Mouse (Mus musculus): ENCODE data around the gene Ugt1a6b. TPM values are rescaled to one million over a fixed set of nuclear protein-coding genes. Genes with fewer than 3 reads are reported as not detected.
A peak's percentile ranks its signal among the peaks of the same experiment; 100 is the strongest.

Gene Ugt1a6b
- polyA plus RNA-seq, 1 experiment from 2014 or later, result 0.20 TPM

DNA sequence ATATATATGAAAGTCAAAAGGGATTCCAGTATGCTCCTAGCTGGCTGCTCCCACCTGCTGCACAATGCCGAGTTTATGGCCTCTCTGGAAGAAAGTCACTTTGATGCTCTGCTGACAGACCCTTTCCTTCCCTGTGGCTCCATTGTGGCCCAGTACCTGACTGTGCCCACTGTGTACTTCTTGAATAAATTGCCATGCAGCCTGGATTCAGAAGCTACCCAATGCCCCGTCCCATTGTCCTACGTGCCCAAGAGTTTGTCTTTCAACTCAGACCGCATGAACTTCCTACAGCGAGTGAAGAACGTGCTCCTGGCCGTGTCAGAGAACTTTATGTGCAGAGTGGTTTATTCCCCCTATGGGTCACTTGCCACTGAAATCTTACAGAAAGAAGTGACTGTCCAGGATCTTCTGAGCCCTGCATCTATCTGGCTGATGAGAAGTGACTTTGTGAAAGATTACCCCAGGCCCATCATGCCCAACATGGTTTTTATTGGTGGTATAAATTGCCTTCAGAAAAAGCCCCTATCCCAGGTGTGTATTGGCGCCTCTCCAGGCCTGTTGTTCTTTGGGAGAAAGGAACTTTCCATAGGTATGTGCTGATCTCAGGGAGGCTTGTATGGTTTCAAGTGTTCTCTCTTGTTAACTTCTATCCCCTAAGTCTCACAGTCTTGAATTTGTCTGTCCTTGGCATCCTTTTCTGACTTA is 109.4 kb downstream of the Ugt1a6b start:
- H3K27ac ChIP-seq, result no peak overlapping the region
- H3K36me3 ChIP-seq, result no peaks in the 10 kb centered on the region
- no peaks in the 10 kb centered on the region for H3K27me3 ChIP-seq
- no peaks in the 10 kb centered on the region for H3K4me1 ChIP-seq (replicated peaks)
- H3K4me3 ChIP-seq (replicated peaks), result no peak overlapping the region
- no peak for ATAC-seq
- H3K4me2 ChIP-seq (replicated peaks), result no peak overlapping the region
- 62% methylated on average over 8 of the region's 8 CpGs for WGBS
- peaks cover 59% of the 10 kb centered on the region for H3K9me3 ChIP-seq
- H3K9ac ChIP-seq (replicated peaks), result no peak overlapping the region

DNA sequence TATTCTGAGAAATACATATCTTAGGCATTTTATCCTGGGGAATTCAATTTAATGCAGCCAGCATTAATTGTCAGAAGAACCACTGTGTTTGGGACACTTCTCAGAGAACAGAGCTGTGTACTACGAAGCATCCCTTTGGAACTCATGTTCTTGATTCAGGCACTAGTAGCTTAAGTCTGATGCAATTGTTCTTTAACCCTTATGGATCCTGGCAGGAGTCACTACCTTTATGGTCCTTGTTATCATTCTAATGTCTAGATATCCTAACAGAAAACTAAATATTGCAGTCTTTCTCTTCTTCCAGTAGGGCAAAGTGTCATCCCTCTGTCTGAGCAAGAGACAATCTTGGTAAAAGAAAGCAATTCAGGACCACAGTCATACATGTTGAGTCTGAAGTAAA is 110.0 kb downstream of the Ugt1a6b start:
- Histone ChIP-seq H3K4me2 (replicated peaks) (no peak overlapping the region), H3K27me3 (no peaks in the 10 kb centered on the region), H3K27ac (no peak overlapping the region), H3K4me3 (replicated peaks) (no peak overlapping the region), H3K4me1 (replicated peaks) (no peaks in the 10 kb centered on the region), H3K36me3 (no peaks in the 10 kb centered on the region), H3K9ac (replicated peaks) (no peak overlapping the region), H3K9me3 (peaks cover 61% of the 10 kb centered on the region)
- ATAC-seq, result no peak
- 74% methylated on average over 1 of the region's 1 CpGs for WGBS

DNA sequence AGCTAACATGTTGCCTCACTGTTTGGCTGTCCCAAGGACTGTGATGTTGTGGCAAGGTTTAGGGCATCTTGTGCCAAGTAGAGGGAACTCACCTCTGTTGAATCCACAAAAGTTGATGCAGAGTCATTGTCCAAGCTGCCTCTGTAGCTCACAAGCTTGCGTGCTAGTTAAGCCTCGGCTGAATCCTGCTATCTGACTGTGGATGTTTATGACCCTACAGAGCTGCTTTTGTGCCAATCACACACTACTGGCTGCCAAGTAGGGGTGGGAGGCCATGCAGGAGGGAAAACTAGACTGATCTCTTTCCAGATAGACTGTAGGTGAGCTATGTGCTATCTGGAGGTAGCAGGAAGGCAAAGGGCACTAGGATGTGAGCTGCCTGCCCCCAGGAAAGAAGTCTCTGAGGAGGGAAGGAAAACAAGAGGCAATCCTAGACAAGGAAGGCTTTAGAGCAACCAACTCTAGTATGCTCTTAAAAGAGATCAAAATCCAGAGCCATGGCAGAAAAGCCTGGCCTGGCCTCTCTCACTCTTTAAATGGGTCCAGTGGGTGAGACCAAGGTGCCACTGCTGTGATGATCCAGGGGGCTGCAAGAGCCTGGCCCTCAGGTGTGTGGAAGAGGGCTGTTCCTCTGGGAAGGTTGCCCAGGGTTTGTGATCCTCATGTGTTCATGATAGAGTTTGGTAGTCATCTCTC is 110.9 kb downstream of the Ugt1a6b start:
- no peak overlapping the region for H3K9ac ChIP-seq (replicated peaks)
- WGBS, result 84% methylated on average over 2 of the region's 2 CpGs
- no peak overlapping the region for H3K27ac ChIP-seq
- no peak overlapping the region for H3K4me2 ChIP-seq (replicated peaks)
- no peaks in the 10 kb centered on the region for H3K27me3 ChIP-seq
- H3K4me1 ChIP-seq (replicated peaks), result no peaks in the 10 kb centered on the region
- ATAC-seq, result no peak; the same call in 1 of the 2 replicates
- H3K9me3 ChIP-seq, result peaks cover 61% of the 10 kb centered on the region
- no peak overlapping the region for H3K4me3 ChIP-seq (replicated peaks)
- H3K36me3 ChIP-seq, result no peaks in the 10 kb centered on the region

DNA sequence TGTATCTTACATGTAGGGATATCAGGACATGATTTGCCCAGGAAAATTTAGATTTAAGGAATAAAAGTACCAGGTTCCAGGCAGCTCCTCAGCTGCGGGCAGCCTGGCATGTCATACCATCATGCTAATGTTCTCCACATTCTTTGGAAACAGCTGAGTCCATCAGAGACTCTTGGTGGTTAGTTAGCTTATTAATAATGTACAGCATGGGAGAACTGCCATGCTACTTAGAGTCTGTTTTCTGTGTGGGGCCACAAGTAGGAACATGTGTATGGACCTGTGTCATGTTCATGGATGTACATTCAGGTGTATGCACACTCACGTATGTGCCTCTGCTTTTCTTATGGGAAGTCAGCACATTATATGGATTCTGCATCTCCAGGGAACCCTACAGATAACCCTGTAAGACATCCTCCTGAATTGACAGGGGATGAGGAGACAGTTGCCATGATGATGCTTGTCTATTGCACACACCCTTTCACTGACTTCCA is 111.5 kb downstream of the Ugt1a6b start:
- Histone ChIP-seq H3K4me2 (replicated peaks) (no peak overlapping the region), H3K4me3 (replicated peaks) (no peak overlapping the region), H3K27ac (no peak overlapping the region), H3K36me3 (no peaks in the 10 kb centered on the region), H3K9me3 (peaks cover 61% of the 10 kb centered on the region), H3K4me1 (replicated peaks) (no peaks in the 10 kb centered on the region), H3K27me3 (no peaks in the 10 kb centered on the region), H3K9ac (replicated peaks) (no peak overlapping the region)
- 0 out of 2 replicates have a peak, but pooled peaks have one; percentile 10 for ATAC-seq
- WGBS, result 81% methylated on average over 2 of the region's 2 CpGs

DNA sequence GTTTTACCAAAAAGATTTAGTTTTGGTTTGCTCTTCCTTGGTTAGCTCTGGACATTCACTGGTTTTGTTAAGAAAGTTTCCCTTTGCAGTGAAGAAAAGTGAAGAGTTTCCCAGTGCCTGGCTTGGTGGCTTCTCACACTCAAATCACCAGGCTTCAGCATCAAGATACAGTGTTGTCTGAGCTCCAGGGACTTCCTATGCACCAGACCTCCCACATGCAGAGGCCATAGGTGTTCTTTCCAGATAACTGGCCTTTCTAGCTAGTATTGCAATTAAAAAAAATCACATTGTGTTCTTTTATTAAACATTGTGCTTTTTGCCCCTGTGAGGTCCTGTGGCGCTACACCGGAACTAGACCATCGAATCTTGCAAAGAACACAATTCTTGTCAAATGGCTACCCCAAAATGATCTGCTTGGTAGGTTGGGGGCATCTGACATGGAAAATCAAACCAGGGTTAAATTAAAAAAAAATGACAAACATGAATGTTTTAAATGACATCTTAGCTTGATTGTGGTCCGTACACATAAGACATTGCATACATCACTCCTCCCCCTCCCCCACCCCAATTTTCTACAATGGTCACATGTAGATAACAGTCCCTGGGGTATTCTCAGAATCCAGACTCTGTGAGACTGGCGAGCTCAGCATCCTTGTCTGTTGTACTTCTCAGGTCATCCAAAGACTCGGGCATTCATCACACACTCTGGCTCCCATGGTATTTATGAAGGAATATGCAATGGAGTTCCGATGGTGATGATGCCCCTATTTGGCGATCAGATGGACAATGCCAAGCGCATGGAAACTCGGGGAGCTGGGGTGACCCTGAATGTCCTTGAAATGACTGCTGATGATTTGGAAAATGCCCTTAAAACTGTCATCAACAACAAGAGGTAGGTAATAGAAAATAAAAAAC is 112.7 kb downstream of the Ugt1a6b start:
- H3K27me3 ChIP-seq, result no peaks in the 10 kb centered on the region
- H3K9me3 ChIP-seq, result peaks cover 61% of the 10 kb centered on the region
- no peak overlapping the region for H3K4me3 ChIP-seq (replicated peaks)
- no peak overlapping the region for H3K9ac ChIP-seq (replicated peaks)
- no peaks in the 10 kb centered on the region for H3K36me3 ChIP-seq
- H3K4me2 ChIP-seq (replicated peaks), result no peak overlapping the region
- H3K4me1 ChIP-seq (replicated peaks), result no peaks in the 10 kb centered on the region
- ATAC-seq, result no peak
- WGBS, result 69% methylated on average over 10 of the region's 10 CpGs
- no peak overlapping the region for H3K27ac ChIP-seq

DNA sequence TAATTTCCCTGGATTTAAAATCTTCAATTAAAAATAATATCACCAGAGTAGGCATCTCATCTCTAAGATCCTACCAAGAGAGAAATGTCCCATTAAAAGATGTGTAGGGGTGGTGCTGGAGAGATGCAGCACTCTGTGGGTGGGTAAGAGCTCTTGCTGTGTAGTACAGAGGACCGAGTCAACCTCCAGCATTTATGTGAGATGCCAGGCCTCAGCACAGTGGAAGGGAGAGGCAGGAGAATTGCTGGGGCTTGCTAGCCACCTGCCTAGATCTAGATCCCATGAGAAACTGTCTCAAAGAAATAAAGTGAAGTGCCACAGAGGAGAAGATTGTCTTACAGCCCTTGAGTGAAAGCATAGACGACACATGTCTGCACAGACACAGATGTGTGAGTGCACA is 113.5 kb downstream of the Ugt1a6b start:
- Histone ChIP-seq H3K27ac (no peak overlapping the region), H3K4me3 (replicated peaks) (no peak overlapping the region), H3K36me3 (no peaks in the 10 kb centered on the region), H3K9me3 (peaks cover 58% of the 10 kb centered on the region), H3K9ac (replicated peaks) (no peak overlapping the region), H3K27me3 (no peaks in the 10 kb centered on the region), H3K4me2 (replicated peaks) (no peak overlapping the region), H3K4me1 (replicated peaks) (no peaks in the 10 kb centered on the region)
- 59% methylated on average over 2 of the region's 2 CpGs for WGBS
- ATAC-seq, result no peak

DNA sequence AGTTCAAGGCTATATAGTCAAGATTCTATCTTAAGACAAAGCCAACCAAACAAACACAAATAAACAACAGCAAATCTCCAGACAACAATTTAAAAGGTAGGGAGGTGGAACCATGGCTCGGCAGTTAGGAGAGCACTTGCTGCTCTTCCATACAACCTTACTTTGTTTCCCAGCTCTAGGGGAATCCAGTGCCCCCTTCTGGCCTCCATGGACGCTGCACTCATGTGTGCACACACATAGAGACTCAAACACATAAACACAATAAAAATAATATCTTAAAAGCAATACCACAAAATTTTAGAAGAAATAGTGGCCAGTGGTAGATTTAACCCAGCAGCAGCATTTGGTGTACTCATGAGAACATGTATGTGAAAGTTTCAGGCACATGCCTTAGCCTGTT is 114.1 kb downstream of the Ugt1a6b start:
- Histone ChIP-seq H3K4me3 (replicated peaks) (no peak overlapping the region), H3K9ac (replicated peaks) (no peak overlapping the region), H3K9me3 (peaks cover 54% of the 10 kb centered on the region), H3K4me2 (replicated peaks) (no peak overlapping the region), H3K4me1 (replicated peaks) (no peaks in the 10 kb centered on the region), H3K27me3 (no peaks in the 10 kb centered on the region), H3K36me3 (no peaks in the 10 kb centered on the region), H3K27ac (no peak overlapping the region)
- no peak for ATAC-seq
- 69% methylated on average over 2 of the region's 2 CpGs for WGBS

DNA sequence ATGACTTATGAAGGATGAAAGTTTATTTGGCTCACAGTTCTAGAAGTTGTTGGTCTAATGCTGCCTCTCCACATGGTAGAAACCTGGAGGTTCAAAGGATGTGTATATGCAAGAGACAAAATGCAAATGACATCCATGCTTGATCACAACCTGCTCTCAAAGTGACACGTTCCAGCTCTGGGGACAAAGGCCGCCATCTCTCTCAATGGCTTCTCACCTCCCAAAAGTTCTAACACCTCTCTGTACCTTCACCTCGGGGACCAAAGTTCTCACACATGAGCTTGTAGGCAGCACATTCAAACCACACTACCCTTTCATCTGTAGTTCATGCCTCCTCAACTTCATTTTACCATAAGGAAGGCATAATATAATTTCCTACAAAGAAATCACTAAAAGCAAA is 114.5 kb downstream of the Ugt1a6b start:
- ATAC-seq, result no peak
- peaks cover 51% of the 10 kb centered on the region for H3K9me3 ChIP-seq
- no peak overlapping the region for H3K4me2 ChIP-seq (replicated peaks)
- H3K4me1 ChIP-seq (replicated peaks), result no peaks in the 10 kb centered on the region
- H3K27ac ChIP-seq, result no peak overlapping the region
- H3K36me3 ChIP-seq, result no peaks in the 10 kb centered on the region
- no peak overlapping the region for H3K9ac ChIP-seq (replicated peaks)
- 39% methylated on average over 3 of the region's 3 CpGs for WGBS
- H3K27me3 ChIP-seq, result no peaks in the 10 kb centered on the region
- H3K4me3 ChIP-seq (replicated peaks), result no peak overlapping the region

DNA sequence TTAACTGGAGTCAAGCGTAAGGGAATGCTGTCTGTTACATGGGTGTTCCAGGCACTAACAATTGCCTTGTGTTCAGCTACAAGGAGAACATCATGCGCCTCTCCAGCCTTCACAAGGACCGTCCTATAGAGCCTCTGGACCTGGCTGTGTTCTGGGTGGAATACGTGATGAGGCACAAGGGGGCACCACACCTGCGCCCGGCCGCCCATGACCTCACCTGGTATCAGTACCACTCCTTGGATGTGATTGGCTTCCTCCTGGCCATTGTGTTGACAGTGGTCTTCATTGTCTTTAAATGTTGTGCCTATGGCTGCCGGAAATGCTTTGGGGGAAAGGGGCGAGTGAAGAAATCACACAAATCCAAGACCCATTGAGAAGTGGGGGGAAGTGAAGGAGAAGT is 115.0 kb downstream of the Ugt1a6b start:
- H3K27ac ChIP-seq, result no peak overlapping the region
- no peaks in the 10 kb centered on the region for H3K27me3 ChIP-seq
- no peak overlapping the region for H3K9ac ChIP-seq (replicated peaks)
- peaks cover 47% of the 10 kb centered on the region for H3K9me3 ChIP-seq
- H3K4me2 ChIP-seq (replicated peaks), result no peak overlapping the region
- no peaks in the 10 kb centered on the region for H3K36me3 ChIP-seq
- no peak for ATAC-seq
- 74% methylated on average over 9 of the region's 9 CpGs for WGBS
- H3K4me3 ChIP-seq (replicated peaks), result no peak overlapping the region
- no peaks in the 10 kb centered on the region for H3K4me1 ChIP-seq (replicated peaks)

DNA sequence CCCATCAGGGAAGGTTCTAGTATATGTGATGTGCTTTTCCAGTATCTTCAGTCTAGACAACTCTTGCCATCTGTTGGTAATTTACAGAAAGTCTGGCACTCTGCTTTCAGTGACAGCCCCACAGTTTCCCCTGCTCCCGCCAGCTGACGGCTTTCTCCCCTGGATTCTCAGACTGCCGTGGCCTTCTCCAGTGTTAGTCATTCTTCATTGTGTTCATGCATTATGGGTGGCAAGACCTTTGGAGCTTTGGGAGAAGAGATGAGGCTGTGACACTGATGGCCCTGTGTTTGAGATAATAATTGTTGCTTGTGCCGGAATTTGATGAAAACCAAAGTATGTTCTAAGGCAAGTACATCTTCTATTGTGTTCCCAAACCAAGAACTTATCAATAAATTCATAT is 115.5 kb downstream of the Ugt1a6b start:
- no peak overlapping the region for H3K4me3 ChIP-seq (replicated peaks)
- H3K4me1 ChIP-seq (replicated peaks), result no peaks in the 10 kb centered on the region
- no peak for ATAC-seq
- peaks cover 41% of the 10 kb centered on the region for H3K9me3 ChIP-seq
- no peak overlapping the region for H3K9ac ChIP-seq (replicated peaks)
- WGBS, result 52% methylated on average over 4 of the region's 4 CpGs
- H3K27ac ChIP-seq, result no peak overlapping the region
- H3K4me2 ChIP-seq (replicated peaks), result no peak overlapping the region
- no peaks in the 10 kb centered on the region for H3K27me3 ChIP-seq
- H3K36me3 ChIP-seq, result no peaks in the 10 kb centered on the region

DNA sequence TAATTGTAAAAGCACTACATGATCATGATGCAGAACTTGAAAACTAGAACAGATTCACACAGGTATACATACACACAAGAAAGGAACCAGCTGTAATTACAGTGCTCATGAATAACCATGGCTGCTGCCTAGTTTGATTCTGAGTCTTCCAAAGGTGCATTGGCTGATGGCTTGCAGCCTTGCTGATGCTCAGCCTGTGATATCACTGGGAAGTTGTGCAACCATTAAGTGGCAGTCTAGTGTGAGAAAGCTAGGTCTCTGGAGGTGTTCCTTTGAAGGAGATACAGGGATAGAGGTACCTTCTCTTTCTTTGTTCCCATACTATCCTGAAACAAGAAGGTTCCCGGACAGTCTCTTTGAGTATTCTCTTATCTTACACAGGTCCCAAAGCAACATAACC is 116.0 kb downstream of the Ugt1a6b start:
- 26% methylated on average over 1 of the region's 1 CpGs for WGBS
- no peak overlapping the region for H3K4me2 ChIP-seq (replicated peaks)
- peaks cover 37% of the 10 kb centered on the region for H3K9me3 ChIP-seq
- H3K27me3 ChIP-seq, result no peaks in the 10 kb centered on the region
- no peaks in the 10 kb centered on the region for H3K36me3 ChIP-seq
- H3K27ac ChIP-seq, result no peak overlapping the region
- H3K9ac ChIP-seq (replicated peaks), result no peak overlapping the region
- no peaks in the 10 kb centered on the region for H3K4me1 ChIP-seq (replicated peaks)
- H3K4me3 ChIP-seq (replicated peaks), result no peak overlapping the region
- no peak for ATAC-seq

DNA sequence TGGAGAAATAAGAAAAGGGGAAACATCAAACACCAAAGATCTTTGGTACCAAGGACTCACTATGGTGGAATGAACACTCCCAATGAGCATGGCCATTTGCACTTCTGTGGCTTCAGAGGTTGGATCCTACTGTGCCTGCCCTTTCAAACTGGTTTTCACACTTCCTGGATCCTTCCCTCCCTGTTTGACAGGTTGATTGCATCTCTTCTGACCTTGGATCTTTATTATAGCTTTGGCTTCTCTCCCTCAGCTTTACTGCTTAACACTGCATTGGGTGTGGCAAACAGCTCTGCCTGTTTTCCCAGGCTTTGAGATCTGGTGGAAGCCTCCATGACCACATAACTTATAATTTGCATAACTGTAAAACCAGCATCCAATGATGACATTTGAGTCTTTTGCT is 117.3 kb downstream of the Ugt1a6b start:
- H3K36me3 ChIP-seq, result no peaks in the 10 kb centered on the region
- no peak overlapping the region for H3K27ac ChIP-seq
- H3K4me3 ChIP-seq (replicated peaks), result no peak overlapping the region
- no peak for ATAC-seq
- H3K9me3 ChIP-seq, result peaks cover 27% of the 10 kb centered on the region
- H3K9ac ChIP-seq (replicated peaks), result no peak overlapping the region
- no peak overlapping the region for H3K4me2 ChIP-seq (replicated peaks)
- no peaks in the 10 kb centered on the region for H3K27me3 ChIP-seq
- no peaks in the 10 kb centered on the region for H3K4me1 ChIP-seq (replicated peaks)
